In the genomic region with DNA sequence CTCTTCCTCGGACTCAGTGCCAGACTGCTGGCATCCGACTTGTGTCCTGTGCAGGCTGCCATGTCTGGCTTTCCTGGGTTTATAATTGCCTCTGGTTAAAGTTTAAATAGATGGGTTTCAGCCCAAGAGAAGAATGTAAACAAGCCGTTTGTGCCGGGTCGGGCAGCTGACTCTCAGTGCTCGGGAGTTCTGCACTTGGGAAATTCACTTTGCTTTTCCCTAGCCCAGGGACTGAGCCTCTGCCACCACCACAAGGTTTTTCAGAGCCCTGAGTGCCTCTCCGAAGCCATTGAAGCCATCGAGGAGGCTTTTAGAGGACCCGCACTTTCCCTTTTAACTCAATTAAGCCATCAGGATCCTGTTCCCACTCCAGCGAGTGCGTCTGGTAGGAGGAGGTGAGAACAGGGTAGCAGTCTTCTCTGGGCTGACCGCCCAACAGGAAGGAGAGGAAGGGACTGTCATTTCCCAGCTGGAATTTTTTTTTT, we compare ENCODE assay signal across 8 mouse cellular contexts.
A peak's percentile ranks its signal among the peaks of the same experiment; 100 is the strongest.
DNase-seq lines count a peak whose midpoint lies in the region; ATAC-seq and TF ChIP-seq lines count a peak whose summit lies in the region.

No protein-coding gene starts in this region.

- TF ChIP-seq CTCF in brain, embryonic 14.5 days (IDR thresholded peaks at IDR 0.05; ENCODE audit: borderline replicate concordance, extremely low read depth, insufficient read depth, insufficient read length): no peak

- no peaks in the 10 kb centered on the region for H3K9me3 ChIP-seq in heart, embryonic 15.5 days (replicated peaks)
- H3K9me3 ChIP-seq in megakaryocyte, embryonic 14.5 days: no peaks in the 10 kb centered on the region

- DNase-seq in ES-CJ7 (ENCODE audit: low read depth, low spot score): peak; percentile 17
- peak; percentile 47 for DNase-seq in brain, embryonic 14.5 days (ENCODE audit: low read depth)
- peak; percentile 50 to 68 for DNase-seq in kidney, postnatal 4 days
- no peak for DNase-seq in layer of hippocampus, adult 11-12 months (ENCODE audit: low spot score)
- no peak for DNase-seq in right cerebral cortex, postnatal 25 days

- H3K4me1 ChIP-seq in heart, embryonic 15.5 days (replicated peaks): peaks cover 27% of the 10 kb centered on the region
- H3K4me1 ChIP-seq in megakaryocyte, embryonic 14.5 days: peaks cover 70% of the 10 kb centered on the region

- peak overlapping the region; percentile 31 for H3K4me3 ChIP-seq in heart, embryonic 15.5 days
- H3K4me3 ChIP-seq in megakaryocyte, embryonic 14.5 days (replicated peaks): peak overlapping the region; percentile 73

- no peaks in the 10 kb centered on the region for H3K36me3 ChIP-seq in heart, embryonic 15.5 days
- H3K36me3 ChIP-seq in megakaryocyte, embryonic 14.5 days (replicated peaks; ENCODE audit: low read length): no peaks in the 10 kb centered on the region

- no peak; the same call in 1 of the 2 replicates for ATAC-seq in heart, embryonic 15.5 days (replicated peaks; ENCODE audit: insufficient number of reproducible peaks, insufficient read depth, low FRiP score, low read depth)
- no peak for ATAC-seq in inflammation-experienced regulatory T-cells, adult 6 months

- no peak overlapping the region for H3K27ac ChIP-seq in heart, embryonic 15.5 days

- peak overlapping the region; percentile 54 for H3K4me2 ChIP-seq in heart, embryonic 15.5 days

- WGBS in heart, embryonic 15.5 days: 13% methylated on average over 12 of the region's 12 CpGs

- no peaks in the 10 kb centered on the region for H3K27me3 ChIP-seq in heart, embryonic 15.5 days
- no peaks in the 10 kb centered on the region for H3K27me3 ChIP-seq in megakaryocyte, embryonic 14.5 days (replicated peaks)

- H3K9ac ChIP-seq in heart, embryonic 15.5 days: no peak overlapping the region

- TF ChIP-seq POLR2A in brain, embryonic 14.5 days (IDR thresholded peaks at IDR 0.05; ENCODE audit: borderline replicate concordance, extremely low read depth, insufficient read depth, insufficient read length, poor library complexity, severe bottlenecking): no peak

Comparison
In these comparisons a context has a peak if more than half of its experiments do, and no peak if none do; other contexts are left out.
1. DNase-seq: peak in ES-CJ7 (single experiment), brain, embryonic 14.5 days (single experiment) and kidney, postnatal 4 days (2 of 2); none in layer of hippocampus, adult 11-12 months (single experiment) and right cerebral cortex, postnatal 25 days (single experiment).